In the genomic region with DNA sequence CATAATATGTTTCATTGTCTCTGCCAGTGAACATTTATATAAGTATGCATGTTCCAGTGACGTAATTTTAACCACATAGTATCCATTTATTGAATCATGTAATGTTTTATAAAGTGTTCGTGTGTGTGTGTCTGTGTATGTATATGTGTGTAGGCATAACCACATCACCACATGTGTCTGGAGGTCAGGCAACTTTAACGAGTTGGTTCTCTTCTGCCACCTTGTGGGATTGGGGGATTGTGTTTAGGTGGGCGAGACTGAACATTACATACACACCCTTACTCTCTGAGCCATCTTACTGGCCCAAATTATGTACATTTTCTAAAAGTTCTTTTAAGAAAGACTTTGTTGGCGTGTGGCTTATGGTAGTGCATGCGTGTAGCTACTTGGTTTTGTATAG, we compare ENCODE assay signal across 17 mouse cellular contexts. TPM values are rescaled to one million over a fixed set of nuclear protein-coding genes. Genes with fewer than 3 reads are reported as not detected.
DNase-seq lines count a peak whose midpoint lies in the region; ATAC-seq and TF ChIP-seq lines count a peak whose summit lies in the region.
"Had no signal": no experiment of that assay in that cellular context is flagged by ENCODE, and none has a peak within 500 bp of the region (broad histone marks: within the 10 kb centered on the region; RNA-seq: fewer than 3 reads in every experiment).

No protein-coding gene starts in this region.

- 82% methylated on average over 6 of the region's 6 CpGs for WGBS in heart, postnatal 0 days
- 81% methylated on average over 6 of the region's 6 CpGs for WGBS in heart, embryonic 11.5 days (ENCODE audit: insufficient replicate concordance)
- 83% methylated on average over 6 of the region's 6 CpGs for WGBS in lung, postnatal 0 days
- 90% methylated on average over 6 of the region's 6 CpGs for WGBS in lung, adult 2 months

- TF ChIP-seq CTCF in heart, postnatal 0 days (IDR thresholded peaks at IDR 0.05; ENCODE audit: low read depth): peak; percentile 34
- TF ChIP-seq CTCF in lung, postnatal 0 days (IDR thresholded peaks at IDR 0.05): peak; percentile 32; the same call in 1 of the 2 replicates
- TF ChIP-seq CTCF in lung, adult 2 months (IDR thresholded peaks at IDR 0.05; ENCODE audit: insufficient read depth, low read length): no peak

- no peaks in the 10 kb centered on the region for H3K27me3 ChIP-seq in heart, postnatal 0 days (ENCODE audit: control insufficient read depth, insufficient read depth, low read length)
- H3K27me3 ChIP-seq in heart, embryonic 11.5 days (ENCODE audit: control insufficient read depth, insufficient read depth, low read length): no peaks in the 10 kb centered on the region
- H3K27me3 ChIP-seq in lung, postnatal 0 days (replicated peaks; ENCODE audit: insufficient read depth, low read length): no peaks in the 10 kb centered on the region

- no peak overlapping the region for H3K4me2 ChIP-seq in heart, postnatal 0 days (ENCODE audit: low read depth, low read length)
- H3K4me2 ChIP-seq in heart, embryonic 11.5 days: no peak overlapping the region
- no peak overlapping the region for H3K4me2 ChIP-seq in lung, postnatal 0 days (replicated peaks; ENCODE audit: low read depth, low read length)

- H3K4me3 ChIP-seq in heart, postnatal 0 days (ENCODE audit: low read depth, low read length): no peak overlapping the region
- no peak overlapping the region for H3K4me3 ChIP-seq in heart, embryonic 11.5 days (ENCODE audit: low read depth, low read length)
- H3K4me3 ChIP-seq in lung, postnatal 0 days (ENCODE audit: low read depth, low read length): no peak overlapping the region
- H3K4me3 ChIP-seq in lung, adult 2 months (replicated peaks; ENCODE audit: extremely low read depth, low read depth, low read length): no peak overlapping the region
- H3K4me3 ChIP-seq: hindbrain, embryonic 10.5 days had no signal

- no peaks in the 10 kb centered on the region for H3K36me3 ChIP-seq in heart, postnatal 0 days (replicated peaks; ENCODE audit: control insufficient read depth, insufficient read depth, low read length)
- no peaks in the 10 kb centered on the region for H3K36me3 ChIP-seq in heart, embryonic 11.5 days (ENCODE audit: control insufficient read depth, insufficient read depth, low read length)
- H3K36me3 ChIP-seq in lung, postnatal 0 days (ENCODE audit: insufficient read depth, low read length): no peaks in the 10 kb centered on the region
- H3K36me3 ChIP-seq: hindbrain, embryonic 10.5 days had no signal

- H3K9me3 ChIP-seq in heart, postnatal 0 days (replicated peaks; ENCODE audit: control insufficient read depth, low read length): no peaks in the 10 kb centered on the region
- H3K9me3 ChIP-seq in heart, embryonic 11.5 days (replicated peaks; ENCODE audit: control insufficient read depth, low read length): no peaks in the 10 kb centered on the region
- no peaks in the 10 kb centered on the region for H3K9me3 ChIP-seq in lung, postnatal 0 days (ENCODE audit: low read length)
- H3K9me3 ChIP-seq: hindbrain, embryonic 10.5 days had no signal

- no peak overlapping the region for H3K9ac ChIP-seq in heart, postnatal 0 days (replicated peaks; ENCODE audit: low read depth, low read length)
- H3K9ac ChIP-seq in heart, embryonic 11.5 days (ENCODE audit: low read depth, low read length): no peak overlapping the region
- H3K9ac ChIP-seq in lung, postnatal 0 days (replicated peaks; ENCODE audit: low read depth): no peak overlapping the region

- TF ChIP-seq POLR2A in lung, adult 2 months (IDR thresholded peaks at IDR 0.05; ENCODE audit: borderline replicate concordance, extremely low read depth, low read depth, low read length): no peak

- ATAC-seq in heart, postnatal 0 days (ENCODE audit: insufficient read depth, low read depth): no peak
- ATAC-seq in heart, embryonic 11.5 days (replicated peaks; ENCODE audit: insufficient number of reproducible peaks, low FRiP score, low TSS enrichment): no peak
- ATAC-seq in lung, postnatal 0 days: no peak
- peak; percentile 80 for ATAC-seq in megakaryocyte progenitor cell, adult 5-6 weeks (replicated peaks; ENCODE audit: poor library complexity)
- ATAC-seq: forebrain, embryonic 14.5 days had no signal

- DNase-seq in heart, postnatal 0 days (ENCODE audit: low spot score): no peak
- DNase-seq in lung, postnatal 0 days (ENCODE audit: low spot score): no peak
- DNase-seq in lung, adult 2 months: no peak
- DNase-seq in CD4-positive helper T cell, adult 2 months (ENCODE audit: low read depth, low spot score): peak; percentile 13
- DNase-seq in urinary bladder, postnatal 4 days (ENCODE audit: low spot score in 2 of 2): no peak
- no peak for DNase-seq in heart, postnatal 4 days
- DNase-seq: adrenal gland, adult 2 months; cerebellum, adult 18-20 months; kidney, adult 11 months; kidney, postnatal 36 days; thymus, adult 18-20 months had no signal

- peaks cover 7% of the 10 kb centered on the region; the same call in 1 of the 2 replicates for H3K4me1 ChIP-seq in heart, postnatal 0 days (ENCODE audit: control insufficient read depth, insufficient read depth)
- H3K4me1 ChIP-seq in heart, embryonic 11.5 days (ENCODE audit: control insufficient read depth, insufficient read depth, low read length): peaks cover 8% of the 10 kb centered on the region
- H3K4me1 ChIP-seq in lung, postnatal 0 days (ENCODE audit: insufficient read depth, low read depth, low read length): no peaks in the 10 kb centered on the region
- 0 out of 2 replicates have a peak, but pooled peaks cover 2% of the 10 kb centered on the region for H3K4me1 ChIP-seq in lung, adult 2 months (ENCODE audit: control insufficient read depth, insufficient read depth, low read length)

- TF ChIP-seq EP300 in heart, postnatal 0 days (IDR thresholded peaks at IDR 0.05; ENCODE audit: low read depth): no peak
- TF ChIP-seq EP300 in lung, postnatal 0 days (IDR thresholded peaks at IDR 0.05): no peak

- no peak overlapping the region for H3K27ac ChIP-seq in heart, postnatal 0 days (ENCODE audit: low read depth)
- no peak overlapping the region for H3K27ac ChIP-seq in heart, embryonic 11.5 days (ENCODE audit: low read depth, low read length)
- no peak overlapping the region for H3K27ac ChIP-seq in lung, postnatal 0 days (ENCODE audit: low read length)
- H3K27ac ChIP-seq: hindbrain, embryonic 10.5 days had no signal

RNA-seq across cellular contexts. Expression of gene P2ry14, which starts 15.1 kb away (rescaled TPM):
- 0.81 and 3.7 TPM in 2 replicates for total RNA-seq in heart, postnatal 0 days (2014; rRNA removed; ENCODE audit: low replicate concordance)
- polyA plus RNA-seq in heart, postnatal 0 days (2015; fragmentation: Nextera tagmentation; extraction: Ambion mirVana): 1.6 and 1.8 TPM in 2 replicates
- polyA plus RNA-seq in heart, embryonic 11.5 days (2014; fragmentation: Nextera tagmentation; extraction: Ambion mirVana): 1.4 and 2.9 TPM in 2 replicates
- polyA plus RNA-seq in lung, postnatal 0 days (2015; fragmentation: Nextera tagmentation; extraction: Ambion mirVana): 65.2 and 68.4 TPM in 2 replicates
- polyA plus RNA-seq in lung, adult 2 months (2012; rRNA removed): 4.6 and 8.0 TPM in 2 replicates
- 5.7 and 7.2 TPM in 2 replicates for total RNA-seq in megakaryocyte progenitor cell, adult 5-6 weeks (2015)
- 5.0 and 8.0 TPM in 2 replicates for total RNA-seq in megakaryocyte progenitor cell, adult 5-6 weeks (2017)
- total RNA-seq in heart, postnatal 4 days (2021): 1 to 10 TPM; 1.4 to 1.6 TPM

RNA-seq across cellular contexts. Expression of gene Gpr87, which starts 26.4 kb away (rescaled TPM):
- total RNA-seq in heart, postnatal 0 days (2014; rRNA removed; ENCODE audit: low replicate concordance): not detected in 2 replicates
- polyA plus RNA-seq in heart, postnatal 0 days (2015; fragmentation: Nextera tagmentation; extraction: Ambion mirVana): not detected in 2 replicates
- not detected in 2 replicates for polyA plus RNA-seq in heart, embryonic 11.5 days (2014; fragmentation: Nextera tagmentation; extraction: Ambion mirVana)
- not detected in 2 replicates for polyA plus RNA-seq in lung, postnatal 0 days (2015; fragmentation: Nextera tagmentation; extraction: Ambion mirVana)
- polyA plus RNA-seq in lung, adult 2 months (2012; rRNA removed): 5.2 TPM in 1 of 2 replicates, not detected in the other
- not detected in 2 replicates for total RNA-seq in megakaryocyte progenitor cell, adult 5-6 weeks (2015)
- total RNA-seq in megakaryocyte progenitor cell, adult 5-6 weeks (2017): not detected in 2 replicates
- total RNA-seq in heart, postnatal 4 days (2021): not detected
- total RNA-seq: adrenal gland, adult 2 months; gastrocnemius, adult 8-10 months; layer of hippocampus, postnatal 25 days had no signal
- polyA plus RNA-seq: adrenal gland, adult 2 months; forebrain, embryonic 14.5 days had no signal

RNA-seq across cellular contexts. Expression of gene P2ry13, which starts 42.2 kb away (rescaled TPM):
- total RNA-seq in heart, postnatal 0 days (2014; rRNA removed; ENCODE audit: low replicate concordance): not detected in 2 replicates
- polyA plus RNA-seq in heart, postnatal 0 days (2015; fragmentation: Nextera tagmentation; extraction: Ambion mirVana): 0.53 and 0.70 TPM in 2 replicates
- polyA plus RNA-seq in heart, embryonic 11.5 days (2014; fragmentation: Nextera tagmentation; extraction: Ambion mirVana): 0.49 and 0.66 TPM in 2 replicates
- polyA plus RNA-seq in lung, postnatal 0 days (2015; fragmentation: Nextera tagmentation; extraction: Ambion mirVana): 2.6 and 2.7 TPM in 2 replicates
- polyA plus RNA-seq in lung, adult 2 months (2012; rRNA removed): 3.0 TPM in 2 replicates
- 0.95 and 1.6 TPM in 2 replicates for total RNA-seq in megakaryocyte progenitor cell, adult 5-6 weeks (2015)
- total RNA-seq in megakaryocyte progenitor cell, adult 5-6 weeks (2017): 0.78 and 0.83 TPM in 2 replicates
- total RNA-seq in heart, postnatal 4 days (2021): under 1 TPM; 0.29 to 0.57 TPM
